Mouse (Mus musculus) E14TG2a.4 (cell line): ENCODE results near the gene Dync1i1.

Source experiments
- H3K27me3 ChIP-seq: 2 replicates; pipeline ENCODE4 v1.6.1; 2014; ENCODE audit warnings: low read length, control low read depth; ENCODE audit not compliant: insufficient read depth
- H3K36me3 ChIP-seq: 2 replicates; pipeline ENCODE4 v1.6.1; 2014; ENCODE audit warnings: low read length, control low read depth; ENCODE audit not compliant: insufficient read depth
- H3K4me1 ChIP-seq: replicated peaks from 2 replicates; pipeline ENCODE4 v1.6.1; 2014; ENCODE audit warnings: low read depth, low read length, control low read depth
- H3K4me3 ChIP-seq: replicated peaks from 2 replicates; pipeline ENCODE4 v1.5.1; 2014; ENCODE audit warnings: mild to moderate bottlenecking, low read length
- H3K9me3 ChIP-seq: 2 replicates; pipeline ENCODE4 v1.6.1; 2014; ENCODE audit warnings: low read length, control low read depth
- CTCF ChIP-seq: conservative IDR thresholded peaks from 2 replicates; pipeline ENCODE4 v1.5.1; 2014; ENCODE audit warnings: low read length
- NANOG ChIP-seq: IDR thresholded peaks from 2 replicates; pipeline ENCODE4 v1.6.1; 2014; ENCODE audit warnings: borderline replicate concordance, low read length, mixed read lengths
- POU5F1 ChIP-seq: IDR thresholded peaks from 2 replicates; pipeline ENCODE4 v1.6.1; 2014; ENCODE audit warnings: low read length, borderline replicate concordance

Gene Dync1i1

GRCm38 (mm10) chr6:5723986-5724385 is 1.5 kb upstream of the Dync1i1 start:
- TF ChIP-seq CTCF (no peak), POU5F1 (no peak), NANOG (no peak)
- H3K36me3 ChIP-seq = no peaks in the 10 kb centered on the region
- peaks cover 19% of the 10 kb centered on the region for H3K27me3 ChIP-seq
- peaks cover 35% of the 10 kb centered on the region for H3K4me1 ChIP-seq
- no peak overlapping the region for H3K4me3 ChIP-seq
- H3K9me3 ChIP-seq = no peaks in the 10 kb centered on the region

DNA sequence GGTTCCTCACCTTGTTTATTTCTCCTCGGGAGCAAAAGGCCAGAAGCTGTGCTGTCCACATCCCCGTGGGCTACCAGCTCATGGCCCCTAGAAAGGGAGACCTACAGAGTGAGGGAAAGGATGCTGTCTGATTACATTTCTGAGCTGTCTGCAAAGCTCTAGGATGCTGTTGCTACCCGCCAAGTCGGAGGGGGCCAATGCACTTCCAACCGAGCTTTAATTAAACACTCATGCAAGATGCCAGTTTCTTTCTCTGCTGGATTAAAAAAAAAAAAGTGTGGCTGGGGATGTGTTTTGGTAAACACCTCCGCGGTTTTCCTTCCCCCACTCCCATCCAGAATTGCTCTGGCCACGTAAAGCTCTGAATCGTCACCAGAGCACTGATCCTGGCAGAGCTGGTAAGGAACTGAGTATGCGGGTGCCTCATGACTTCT is 815 bp downstream of the Dync1i1 start:
- TF ChIP-seq NANOG (no peak), CTCF (no peak), POU5F1 (no peak)
- no peaks in the 10 kb centered on the region for H3K36me3 ChIP-seq
- H3K9me3 ChIP-seq = no peaks in the 10 kb centered on the region
- H3K27me3 ChIP-seq = peaks cover 19% of the 10 kb centered on the region
- H3K4me1 ChIP-seq = peaks cover 32% of the 10 kb centered on the region
- H3K4me3 ChIP-seq = peak overlapping the region; percentile 76

- Histone ChIP-seq H3K4me1 (no peaks in the 10 kb centered on the region), H3K9me3 (no peaks in the 10 kb centered on the region), H3K27me3 (no peaks in the 10 kb centered on the region), H3K4me3 (no peak overlapping the region), H3K36me3 (no peaks in the 10 kb centered on the region)
- TF ChIP-seq POU5F1 (no peak), NANOG (no peak), CTCF (no peak)
These were observed 7.8 kb downstream of the Dync1i1 start for GRCm38 (mm10) chr6:5733217-5733616.

- no peaks in the 10 kb centered on the region for H3K27me3 ChIP-seq
- TF ChIP-seq NANOG = no peak
- no peak for TF ChIP-seq POU5F1
- no peak for TF ChIP-seq CTCF
- no peaks in the 10 kb centered on the region for H3K4me1 ChIP-seq
- no peak overlapping the region for H3K4me3 ChIP-seq
- no peaks in the 10 kb centered on the region for H3K36me3 ChIP-seq
- no peaks in the 10 kb centered on the region for H3K9me3 ChIP-seq
These were observed 9.0 kb downstream of the Dync1i1 start for GRCm38 (mm10) chr6:5734398-5734797.

GRCm38 (mm10) chr6:5734862-5735261 is 9.4 kb downstream of the Dync1i1 start:
- no peaks in the 10 kb centered on the region for H3K4me1 ChIP-seq
- H3K36me3 ChIP-seq = no peaks in the 10 kb centered on the region
- TF ChIP-seq CTCF (no peak), NANOG (no peak), POU5F1 (no peak)
- no peaks in the 10 kb centered on the region for H3K27me3 ChIP-seq
- no peak overlapping the region for H3K4me3 ChIP-seq
- H3K9me3 ChIP-seq = no peaks in the 10 kb centered on the region

GRCm38 (mm10) chr6:5739711-5740110 is 14.3 kb downstream of the Dync1i1 start:
- H3K4me3 ChIP-seq = no peak overlapping the region
- H3K9me3 ChIP-seq = no peaks in the 10 kb centered on the region
- TF ChIP-seq NANOG = no peak
- TF ChIP-seq POU5F1 = no peak
- no peak for TF ChIP-seq CTCF
- H3K4me1 ChIP-seq = no peaks in the 10 kb centered on the region
- no peaks in the 10 kb centered on the region for H3K27me3 ChIP-seq
- H3K36me3 ChIP-seq = no peaks in the 10 kb centered on the region

DNA sequence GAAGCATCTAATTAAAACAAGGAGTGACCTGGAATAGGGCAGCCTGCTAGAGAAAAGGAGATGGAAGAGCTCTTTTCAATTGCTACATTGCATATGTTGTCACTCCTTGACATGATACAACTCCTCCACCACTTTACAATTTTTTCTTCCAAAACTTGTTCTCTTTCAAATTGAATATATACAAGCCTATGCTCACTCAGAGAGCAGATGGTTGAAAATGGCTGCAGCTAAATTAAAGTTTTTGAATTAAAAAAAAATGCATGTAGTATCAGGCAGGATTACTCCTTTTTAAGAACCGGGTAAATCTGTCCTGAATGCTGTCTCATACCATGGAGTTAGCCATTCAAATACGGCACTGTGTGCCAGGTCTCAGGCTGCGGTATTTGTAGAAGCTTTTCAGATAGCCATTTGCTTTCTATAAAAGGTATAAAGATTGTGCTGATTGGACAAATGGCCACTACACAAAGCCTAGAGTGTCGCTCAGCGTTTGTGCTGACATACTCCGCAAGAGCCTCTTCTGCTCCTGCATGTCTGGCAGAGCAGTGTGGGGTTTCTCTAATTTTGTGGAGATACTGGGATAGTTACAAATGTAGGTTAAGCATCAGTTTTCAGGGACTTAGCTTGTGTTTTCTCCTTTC is 16.1 kb downstream of the Dync1i1 start:
- Histone ChIP-seq H3K36me3 (no peaks in the 10 kb centered on the region), H3K4me1 (no peaks in the 10 kb centered on the region), H3K27me3 (no peaks in the 10 kb centered on the region), H3K9me3 (peaks cover under 1% of the 10 kb centered on the region; the same call in 1 of the 2 replicates), H3K4me3 (no peak overlapping the region)
- TF ChIP-seq POU5F1 = no peak
- no peak for TF ChIP-seq CTCF
- no peak for TF ChIP-seq NANOG

GRCm38 (mm10) chr6:5750079-5750711 is 24.8 kb downstream of the Dync1i1 start:
- H3K27me3 ChIP-seq = no peaks in the 10 kb centered on the region
- no peak overlapping the region for H3K4me3 ChIP-seq
- H3K36me3 ChIP-seq = no peaks in the 10 kb centered on the region
- H3K9me3 ChIP-seq = peaks cover 9% of the 10 kb centered on the region; the same call in 1 of the 2 replicates
- peaks cover 6% of the 10 kb centered on the region; the same call in 1 of the 2 replicates for H3K4me1 ChIP-seq
- TF ChIP-seq CTCF (no peak), NANOG (no peak), POU5F1 (no peak)
